ENCODE assay signal across 21 mouse cellular contexts in genomic region chr11:87299066-87299465, GRCm38 (mm10). TPM values are rescaled to one million over a fixed set of nuclear protein-coding genes. Genes with fewer than 3 reads are reported as not detected.
A peak's percentile ranks its signal among the peaks of the same experiment; 100 is the strongest.
DNase-seq lines count a peak whose midpoint lies in the region; ATAC-seq and TF ChIP-seq lines count a peak whose summit lies in the region.
"Had no signal": no experiment of that assay in that cellular context is flagged by ENCODE, and none has a peak within 500 bp of the region (broad histone marks: within the 10 kb centered on the region; RNA-seq: fewer than 3 reads in every experiment).

No protein-coding gene starts in this region.

- ATAC-seq in heart, embryonic 16.5 days (replicated peaks; ENCODE audit: extremely low read depth, insufficient read depth, low FRiP score), result peak; percentile 58; the same call in 1 of the 2 replicates
- ATAC-seq: activated CD4-positive, CD25-positive, alpha-beta regulatory T cell, adult 4 months; CD4-positive, CD25-positive, alpha-beta regulatory T cell, adult 4 months; forebrain, postnatal 0 days; liver, postnatal 0 days had no signal

- no peak overlapping the region for H3K4me3 ChIP-seq in gastrocnemius, adult 2 months
- H3K4me3 ChIP-seq in layer of hippocampus, adult 2 months, result no peak overlapping the region
- H3K4me3 ChIP-seq in heart, embryonic 16.5 days (ENCODE audit: low read length), result no peak overlapping the region; the same call in 1 of the 2 replicates
- H3K4me3 ChIP-seq: hindbrain, embryonic 15.5 days; limb, embryonic 10.5 days had no signal

- H3K4me2 ChIP-seq in heart, embryonic 16.5 days (ENCODE audit: low read depth, low read length), result peak overlapping the region; percentile 48
- H3K4me2 ChIP-seq: hindbrain, embryonic 15.5 days had no signal

- H3K9me3 ChIP-seq in heart, embryonic 16.5 days (replicated peaks; ENCODE audit: control insufficient read depth, low read length), result no peaks in the 10 kb centered on the region
- H3K9me3 ChIP-seq: hindbrain, embryonic 15.5 days; limb, embryonic 10.5 days had no signal

- peak overlapping the region; percentile 53 for H3K27ac ChIP-seq in gastrocnemius, adult 2 months
- peak overlapping the region; percentile 40 for H3K27ac ChIP-seq in layer of hippocampus, adult 2 months
- H3K27ac ChIP-seq in heart, embryonic 16.5 days (ENCODE audit: low read length), result peak overlapping the region; percentile 93
- H3K27ac ChIP-seq: hindbrain, embryonic 15.5 days; kidney, postnatal 0 days; limb, embryonic 10.5 days had no signal

- intact Hi-C loops in gastrocnemius, adult 2 months (cut with DNase I), result no loop called here

- peaks cover 23% of the 10 kb centered on the region for H3K4me1 ChIP-seq in heart, embryonic 16.5 days (ENCODE audit: control insufficient read depth, insufficient read depth, low read length)
- H3K4me1 ChIP-seq: hindbrain, embryonic 15.5 days; limb, embryonic 10.5 days had no signal

- DNase-seq in gastrocnemius, adult 2 months, result no peak
- no peak for DNase-seq in gastrocnemius, adult 8-10 months (ENCODE audit: low spot score in 2 of 2)
- no peak for DNase-seq in layer of hippocampus, adult 2 months (ENCODE audit: low spot score in 2 of 2)
- DNase-seq in layer of hippocampus, postnatal 10 days (ENCODE audit: low spot score in 2 of 2), result no peak
- no peak for DNase-seq in kidney, adult 8-10 months
- DNase-seq in kidney, postnatal 4 days, result no peak
- DNase-seq: adrenal gland, postnatal 10 days; cerebellum, postnatal 10 days; forebrain, postnatal 0 days; gastrocnemius, postnatal 10 days; kidney, adult 11 months; liver, postnatal 0 days; lung, postnatal 14 days; right cerebral cortex, postnatal 25 days; thymus, postnatal 25 days had no signal

- 37% methylated on average over 5 of the region's 5 CpGs for whole genome bisulfite sequencing in heart, embryonic 16.5 days

- H3K27me3 ChIP-seq in heart, embryonic 16.5 days (ENCODE audit: control insufficient read depth, insufficient read depth, low read length), result no peaks in the 10 kb centered on the region
- H3K27me3 ChIP-seq: hindbrain, embryonic 15.5 days had no signal

- no peaks in the 10 kb centered on the region for H3K36me3 ChIP-seq in heart, embryonic 16.5 days (ENCODE audit: control insufficient read depth, insufficient read depth)
- H3K36me3 ChIP-seq: hindbrain, embryonic 15.5 days; limb, embryonic 10.5 days had no signal

- TF ChIP-seq CTCF in gastrocnemius, adult 2 months (IDR thresholded peaks at IDR 0.05), result no peak
- TF ChIP-seq CTCF in layer of hippocampus, adult 2 months (conservative IDR thresholded peaks at IDR 0.05), result no peak

- H3K9ac ChIP-seq in heart, embryonic 16.5 days (ENCODE audit: low read length), result 0 out of 2 replicates have a peak overlapping the region, but pooled peaks have one; percentile 5
- H3K9ac ChIP-seq: forebrain, postnatal 0 days; hindbrain, embryonic 15.5 days; liver, postnatal 0 days had no signal

RNA-seq across cellular contexts. Expression of gene Ppm1e, which starts 59.8 kb away (rescaled TPM):
- total RNA-seq in gastrocnemius, adult 2 months (2021), result under 1 TPM; 0.36 to 0.50 TPM
- total RNA-seq in gastrocnemius, adult 8-10 months (2022), result under 1 TPM; 0.10 to 0.41 (median 0.31) TPM
- total RNA-seq in layer of hippocampus, adult 2 months (2021), result 100 to 1,000 TPM; 249 to 267 TPM
- 100 to 1,000 TPM; 251 to 257 TPM for total RNA-seq in layer of hippocampus, postnatal 10 days (2021)
- polyA plus RNA-seq in heart, embryonic 16.5 days (2015; fragmentation: Nextera tagmentation; extraction: Ambion mirVana), result 4.9 and 5.4 TPM in 2 replicates

Comparison
In these comparisons a context has a peak if more than half of its experiments do, and no peak if none do; other contexts are left out.
1. H3K27ac ChIP-seq: peak in every context shown above with its lines; median percentile 93 in heart, embryonic 16.5 days; 53 in gastrocnemius, adult 2 months; 40 in layer of hippocampus, adult 2 months.
2. RNA of gene Ppm1e, which starts 59.8 kb away (total RNA-seq): 249 to 267 TPM in layer of hippocampus, adult 2 months and 251 to 257 TPM in layer of hippocampus, postnatal 10 days; 0.36 to 0.50 TPM in gastrocnemius, adult 2 months and 0.10 to 0.41 TPM in gastrocnemius, adult 8-10 months; every median in the first group is over 100 times any median in the second.